In genomic region chr3:34662712-34663655, GRCm38 (mm10) we compare ENCODE assay signal across 8 mouse cellular contexts. TPM values are rescaled to one million over a fixed set of nuclear protein-coding genes. Genes with fewer than 3 reads are reported as not detected.
DNase-seq lines count a peak whose midpoint lies in the region; ATAC-seq lines count a peak whose summit lies in the region.

No protein-coding gene starts in this region.

- H3K36me3 ChIP-seq in embryonic facial prominence, embryonic 10.5 days (replicated peaks), result no peaks in the 10 kb centered on the region
- no peaks in the 10 kb centered on the region for H3K36me3 ChIP-seq in intestine, embryonic 14.5 days (ENCODE audit: control insufficient read depth, insufficient read depth, low read length)
- H3K36me3 ChIP-seq in neural tube, embryonic 12.5 days, result no peaks in the 10 kb centered on the region

- H3K4me1 ChIP-seq in embryonic facial prominence, embryonic 10.5 days, result peaks cover 71% of the 10 kb centered on the region
- no peaks in the 10 kb centered on the region for H3K4me1 ChIP-seq in intestine, embryonic 14.5 days (replicated peaks; ENCODE audit: control insufficient read depth, insufficient read depth, low read length)
- peaks cover 56% of the 10 kb centered on the region for H3K4me1 ChIP-seq in neural tube, embryonic 12.5 days

- peaks cover 99% of the 10 kb centered on the region for H3K27me3 ChIP-seq in embryonic facial prominence, embryonic 10.5 days (replicated peaks; ENCODE audit: low read depth, poor library complexity, severe bottlenecking)
- peaks cover 100% of the 10 kb centered on the region for H3K27me3 ChIP-seq in intestine, embryonic 14.5 days (replicated peaks; ENCODE audit: control insufficient read depth, insufficient read depth, low read length)
- H3K27me3 ChIP-seq in neural tube, embryonic 12.5 days (replicated peaks), result peaks cover 19% of the 10 kb centered on the region

- no peaks in the 10 kb centered on the region for H3K9me3 ChIP-seq in embryonic facial prominence, embryonic 10.5 days
- H3K9me3 ChIP-seq in intestine, embryonic 14.5 days (ENCODE audit: control insufficient read depth, low read length), result no peaks in the 10 kb centered on the region
- H3K9me3 ChIP-seq in neural tube, embryonic 12.5 days, result no peaks in the 10 kb centered on the region

- no peak for ATAC-seq in intestine, embryonic 14.5 days (replicated peaks; ENCODE audit: low FRiP score, low TSS enrichment, low read depth)
- no peak for ATAC-seq in neural tube, embryonic 12.5 days (ENCODE audit: low FRiP score, low read depth)
- ATAC-seq in megakaryocyte progenitor cell, adult 5-6 weeks (replicated peaks; ENCODE audit: poor library complexity), result no peak

- peak overlapping the region; percentile 55 for H3K4me3 ChIP-seq in embryonic facial prominence, embryonic 10.5 days
- H3K4me3 ChIP-seq in intestine, embryonic 14.5 days (ENCODE audit: low read depth, low read length), result peak overlapping the region; percentile 15; the same call in 1 of the 2 replicates
- H3K4me3 ChIP-seq in neural tube, embryonic 12.5 days, result peak overlapping the region; percentile 32

- DNase-seq in layer of hippocampus, postnatal 10 days (ENCODE audit: low spot score in 2 of 2), result peak; percentile 52 to 63
- no peak for DNase-seq in layer of hippocampus, postnatal 36 days
- peak; percentile 68 for DNase-seq in embryonic facial prominence, embryonic 10.5 days (ENCODE audit: low spot score)
- DNase-seq in intestine, embryonic 14.5 days (ENCODE audit: low spot score), result no peak
- no peak for DNase-seq in spleen, adult 18-20 months
- no peak for DNase-seq in frontal cortex, postnatal 14 days (ENCODE audit: low spot score in 2 of 2)

- WGBS in embryonic facial prominence, embryonic 10.5 days, result under 1% methylated on average over 53 of the region's 53 CpGs
- WGBS in intestine, embryonic 14.5 days, result 2% methylated on average over 53 of the region's 53 CpGs
- under 1% methylated on average over 53 of the region's 53 CpGs for WGBS in neural tube, embryonic 12.5 days

- peak overlapping the region; percentile 85 for H3K27ac ChIP-seq in embryonic facial prominence, embryonic 10.5 days (replicated peaks)
- no peak overlapping the region for H3K27ac ChIP-seq in intestine, embryonic 14.5 days (ENCODE audit: low read depth)
- peak overlapping the region; percentile 87 for H3K27ac ChIP-seq in neural tube, embryonic 12.5 days

- no peak overlapping the region for H3K9ac ChIP-seq in intestine, embryonic 14.5 days (ENCODE audit: low read length)
- H3K9ac ChIP-seq in neural tube, embryonic 12.5 days, result peak overlapping the region; percentile 71

- peak overlapping the region; percentile 45 for H3K4me2 ChIP-seq in intestine, embryonic 14.5 days (ENCODE audit: low read length)
- peak overlapping the region; percentile 79 for H3K4me2 ChIP-seq in neural tube, embryonic 12.5 days (replicated peaks)

RNA-seq across cellular contexts. Expression of gene Sox2, which starts 12.8 kb away (rescaled TPM):
- 10 to 100 TPM; 50.8 to 52.7 TPM for total RNA-seq in layer of hippocampus, postnatal 10 days (2021)
- total RNA-seq in layer of hippocampus, postnatal 36 days (2021), result 10 to 100 TPM; 45.6 to 46.9 TPM
- 12.2 and 16.1 TPM in 2 replicates for polyA plus RNA-seq in embryonic facial prominence, embryonic 10.5 days (2016; fragmentation: Nextera tagmentation; extraction: Ambion mirVana)
- 0.44 and 0.61 TPM in 2 replicates for polyA plus RNA-seq in intestine, embryonic 14.5 days (2014; fragmentation: Nextera tagmentation; extraction: Ambion mirVana)
- 48.0 and 49.7 TPM in 2 replicates for polyA plus RNA-seq in neural tube, embryonic 12.5 days (2016; fragmentation: Nextera tagmentation; extraction: Ambion mirVana)
- total RNA-seq in megakaryocyte progenitor cell, adult 5-6 weeks (2015), result not detected in 2 replicates
- total RNA-seq in megakaryocyte progenitor cell, adult 5-6 weeks (2017), result not detected in 2 replicates

Comparison
In these comparisons a context has a peak if more than half of its experiments do, and no peak if none do; other contexts are left out.
1. DNase-seq: peak in layer of hippocampus, postnatal 10 days (2 of 2) and embryonic facial prominence, embryonic 10.5 days (single experiment); none in layer of hippocampus, postnatal 36 days (0 of 2), intestine, embryonic 14.5 days (single experiment), spleen, adult 18-20 months (0 of 2) and frontal cortex, postnatal 14 days (0 of 2).
2. RNA of gene Sox2, which starts 12.8 kb away (total RNA-seq): 50.8 to 52.7 TPM in layer of hippocampus, postnatal 10 days and 45.6 to 46.9 TPM in layer of hippocampus, postnatal 36 days; not detected in megakaryocyte progenitor cell, adult 5-6 weeks; every median in the first group is over 10 times any median in the second.
3. Peak in every context shown above with its lines, with median percentiles within 50 percentile points of each other: H3K4me3 ChIP-seq.